Mouse (Mus musculus) spleen, adult 2 months (tissue): ENCODE measurements around the gene Zfp609.

Source experiments
- CTCF ChIP-seq: fragments of 200-500 bp; IDR thresholded peaks from 2 replicates; pipeline ENCODE4 v1.5.1; 2011; ENCODE audit warnings: mild to moderate bottlenecking, inconsistent platforms; ENCODE audit not compliant: insufficient read depth, insufficient read length, insufficient replicate concordance; ENCODE audit errors: extremely low read depth
- POLR2A ChIP-seq: fragments of 200-500 bp; IDR thresholded peaks from 2 replicates; pipeline ENCODE4 v1.6.1; 2011; ENCODE audit warnings: low read depth, low read length, inconsistent platforms

DNA sequence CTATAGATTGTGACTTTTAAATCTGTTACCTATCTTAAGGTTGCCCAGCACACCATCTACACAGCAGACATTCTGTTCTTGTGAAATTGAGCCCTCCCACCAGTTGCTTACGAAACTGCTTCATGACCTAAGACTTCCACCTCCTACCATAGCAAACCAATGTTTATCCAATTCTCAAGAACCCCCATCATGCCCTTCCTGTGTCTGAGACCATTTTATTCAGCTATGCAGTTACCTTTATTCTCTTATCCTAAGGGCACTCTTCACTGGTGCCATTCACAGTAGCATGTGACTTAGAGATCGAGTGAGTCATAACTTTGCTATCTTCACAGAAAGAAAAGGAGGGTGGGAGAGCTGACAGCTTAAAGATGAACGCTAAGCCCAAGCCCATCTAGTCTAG is 1.1 kb upstream of the Zfp609 start:
- TF ChIP-seq CTCF (no peak), POLR2A (no peak)
